Mouse (Mus musculus): ENCODE data around the gene Celsr2.

Gene Celsr2

GRCm38 (mm10) chr3:108414857-108415830 lies at the start of gene Celsr2:
Gene Celsr2, minus strand, starts transcription at chr3:108415552.
- DNase-seq (ENCODE audit: low spot score) = no peak

GRCm38 (mm10) chr3:108458866-108459265 lies 43.5 kb upstream of the Celsr2 start:
- DNase-seq (ENCODE audit: low spot score) = peak; percentile 54

GRCm38 (mm10) chr3:108458380-108458779 lies 43.0 kb upstream of the Celsr2 start:
- DNase-seq (ENCODE audit: low spot score) = no peak

- no peak for DNase-seq (ENCODE audit: low spot score)
Observed at GRCm38 (mm10) chr3:108454172-108454571, 38.8 kb upstream of the Celsr2 start.

- no peak for DNase-seq (ENCODE audit: low spot score)
Observed at GRCm38 (mm10) chr3:108451969-108452368, 36.6 kb upstream of the Celsr2 start.

- no peak for DNase-seq (ENCODE audit: low spot score)
Observed at GRCm38 (mm10) chr3:108445366-108445705, 30.0 kb upstream of the Celsr2 start.

- DNase-seq (ENCODE audit: low spot score) = peak; percentile 93
Observed at GRCm38 (mm10) chr3:108444698-108445365, 29.5 kb upstream of the Celsr2 start, which contains the start of gene Sars. Gene Sars, minus strand, starts transcription at chr3:108445209.

- DNase-seq (ENCODE audit: low spot score) = peak; percentile 73
Observed at GRCm38 (mm10) chr3:108444029-108444428, 28.7 kb upstream of the Celsr2 start.

- no peak for DNase-seq (ENCODE audit: low spot score)
Observed at GRCm38 (mm10) chr3:108436380-108436714, 21.0 kb upstream of the Celsr2 start.

GRCm38 (mm10) chr3:108435701-108436379 lies 20.5 kb upstream of the Celsr2 start:
- DNase-seq (ENCODE audit: low spot score) = peak; percentile 45

- no peak for DNase-seq (ENCODE audit: low spot score)
Observed at GRCm38 (mm10) chr3:108433881-108434495, 18.6 kb upstream of the Celsr2 start.

- DNase-seq (ENCODE audit: low spot score) = no peak
Observed at GRCm38 (mm10) chr3:108433188-108433880, 18.0 kb upstream of the Celsr2 start.

GRCm38 (mm10) chr3:108432542-108433187 lies 17.3 kb upstream of the Celsr2 start:
- no peak for DNase-seq (ENCODE audit: low spot score)

GRCm38 (mm10) chr3:108425624-108426018 lies 10.3 kb upstream of the Celsr2 start:
- no peak for DNase-seq (ENCODE audit: low spot score)

GRCm38 (mm10) chr3:108424944-108425623 lies 9.7 kb upstream of the Celsr2 start:
- DNase-seq (ENCODE audit: low spot score) = no peak

GRCm38 (mm10) chr3:108423844-108424801 lies 8.8 kb upstream of the Celsr2 start:
- peak; percentile 54 for DNase-seq (ENCODE audit: low spot score)

- DNase-seq (ENCODE audit: low spot score) = no peak
Observed at GRCm38 (mm10) chr3:108423006-108423405, 7.7 kb upstream of the Celsr2 start.

- DNase-seq (ENCODE audit: low spot score) = peak; percentile 70
Observed at GRCm38 (mm10) chr3:108415831-108416223, 475 bp upstream of the Celsr2 start.

GRCm38 (mm10) chr3:108413634-108414360 lies 1.6 kb downstream of the Celsr2 start:
- DNase-seq (ENCODE audit: low spot score) = no peak

All from lung, postnatal 25 days (tissue).